Mouse (Mus musculus): Measurements from ENCODE around the gene Stxbp6.

The Stxbp6 gene

GRCm38 (mm10) chr12:44996274-44996673, 78.2 kb downstream of the Stxbp6 start:
- no peak for DNase-seq (ENCODE audit: low read depth)

- DNase-seq (ENCODE audit: low read depth), result no peak
Observed at GRCm38 (mm10) chr12:44993391-44993790, 81.1 kb downstream of the Stxbp6 start.

DNA sequence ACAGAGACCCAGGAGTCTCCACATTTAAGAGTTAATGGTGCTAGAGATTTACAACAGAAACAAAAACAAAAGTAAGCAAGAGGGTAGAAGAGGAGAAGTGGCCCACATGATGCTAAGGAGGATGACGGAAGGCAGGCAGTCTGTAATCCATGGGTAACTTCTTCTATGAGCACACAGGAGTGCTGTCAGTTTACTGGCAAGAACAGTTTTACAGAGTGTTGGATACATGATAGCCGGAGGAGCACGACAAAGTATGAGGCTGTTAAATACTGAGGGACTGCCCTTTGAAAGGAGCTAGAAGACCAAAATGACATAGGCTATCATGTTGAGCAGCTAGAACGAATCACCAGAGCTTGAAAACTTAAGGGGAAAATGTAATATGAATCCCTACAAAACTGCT, 81.7 kb downstream of the Stxbp6 start:
- no peak for DNase-seq (ENCODE audit: low read depth)

DNA sequence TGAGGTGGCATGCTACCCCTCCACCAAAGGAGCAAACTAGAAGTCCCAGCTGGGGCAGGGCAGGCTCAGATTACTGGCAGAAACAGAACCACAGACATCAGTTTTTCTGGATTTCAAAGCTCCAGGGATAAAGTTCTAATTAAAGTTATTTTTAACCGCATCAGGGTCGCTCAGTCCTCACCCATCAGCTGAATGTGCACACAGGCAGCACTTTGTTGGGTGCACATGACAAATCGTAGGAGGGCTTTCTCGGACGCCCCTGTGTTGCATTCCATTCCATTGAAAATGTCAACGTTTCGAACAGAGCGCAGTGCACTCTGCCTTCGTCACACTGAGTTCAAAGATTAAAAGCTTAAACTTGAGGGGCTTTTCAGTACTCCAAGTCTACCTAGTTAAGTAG, 84.1 kb downstream of the Stxbp6 start:
- DNase-seq (ENCODE audit: low read depth), result no peak

- no peak for DNase-seq (ENCODE audit: low read depth)
Observed at GRCm38 (mm10) chr12:44989011-44989410, 85.5 kb downstream of the Stxbp6 start.

GRCm38 (mm10) chr12:44987762-44988161, 86.7 kb downstream of the Stxbp6 start:
- no peak for DNase-seq (ENCODE audit: low read depth)

- DNase-seq (ENCODE audit: low read depth), result no peak
Observed at GRCm38 (mm10) chr12:44979316-44979848, 95.1 kb downstream of the Stxbp6 start.

DNA sequence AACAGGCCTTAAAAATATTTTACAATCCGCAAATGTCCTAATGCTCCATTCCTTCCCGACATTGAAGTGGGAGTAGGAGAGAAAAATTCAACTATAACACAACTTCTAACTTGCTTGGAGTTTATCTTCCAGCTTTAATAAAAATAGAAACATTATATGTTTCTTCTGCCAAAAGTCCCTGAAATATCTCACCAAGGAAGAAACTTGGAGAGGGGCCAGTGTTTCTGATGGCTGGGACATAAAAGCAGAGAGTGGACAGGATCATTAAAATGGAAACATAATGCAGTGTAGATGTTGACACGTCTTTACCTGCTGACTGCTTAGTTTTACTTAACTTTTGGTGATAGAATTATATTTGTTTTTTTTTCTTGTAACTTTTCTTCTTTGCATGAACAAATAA, 99.2 kb downstream of the Stxbp6 start:
- DNase-seq (ENCODE audit: low read depth), result no peak

GRCm38 (mm10) chr12:44971477-44971876, 103.0 kb downstream of the Stxbp6 start:
- no peak for DNase-seq (ENCODE audit: low read depth)

GRCm38 (mm10) chr12:44967448-44967847, 107.1 kb downstream of the Stxbp6 start:
- DNase-seq (ENCODE audit: low read depth), result no peak

GRCm38 (mm10) chr12:44957474-44957873, 117.0 kb downstream of the Stxbp6 start:
- DNase-seq (ENCODE audit: low read depth), result no peak

DNA sequence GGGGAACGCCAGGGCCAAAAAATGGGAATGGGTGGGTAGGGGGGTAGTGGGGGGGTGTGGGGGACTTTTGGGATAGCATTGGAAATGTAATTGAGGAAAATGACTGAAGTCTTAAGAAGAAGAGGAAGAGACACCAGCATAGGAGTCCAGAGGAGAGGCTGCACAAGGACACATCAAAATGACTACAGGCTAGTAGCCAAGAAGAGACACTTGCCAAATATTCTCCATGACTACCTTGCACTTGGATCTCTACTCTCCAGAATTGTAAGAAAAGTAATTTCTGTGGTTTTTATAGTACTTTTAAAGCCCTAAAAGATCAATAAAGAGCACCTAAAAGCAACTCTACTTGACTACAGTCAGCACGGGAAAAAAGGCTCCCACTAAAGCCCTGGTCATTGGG, 121.4 kb downstream of the Stxbp6 start:
- DNase-seq (ENCODE audit: low read depth), result peak; percentile 2

DNA sequence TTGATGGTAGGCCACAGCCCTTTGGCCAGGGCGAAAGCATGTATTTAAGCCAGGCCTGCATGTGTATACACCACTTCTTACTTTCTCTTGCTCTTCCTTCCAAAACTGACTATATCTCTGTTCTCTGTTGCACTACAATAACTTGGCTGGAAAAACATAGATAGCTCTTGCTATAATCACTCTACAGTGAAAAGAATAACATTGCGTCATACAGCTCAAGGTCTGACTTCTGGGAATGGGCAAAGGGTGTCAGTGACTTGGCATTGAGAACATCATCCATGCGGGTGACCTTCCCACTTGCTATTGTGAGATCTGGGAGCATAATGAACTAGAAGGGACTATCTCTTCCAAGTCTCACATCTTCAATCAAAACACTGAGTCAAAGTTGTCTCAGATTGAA, 122.4 kb downstream of the Stxbp6 start:
- DNase-seq (ENCODE audit: low read depth), result peak; percentile 3

DNA sequence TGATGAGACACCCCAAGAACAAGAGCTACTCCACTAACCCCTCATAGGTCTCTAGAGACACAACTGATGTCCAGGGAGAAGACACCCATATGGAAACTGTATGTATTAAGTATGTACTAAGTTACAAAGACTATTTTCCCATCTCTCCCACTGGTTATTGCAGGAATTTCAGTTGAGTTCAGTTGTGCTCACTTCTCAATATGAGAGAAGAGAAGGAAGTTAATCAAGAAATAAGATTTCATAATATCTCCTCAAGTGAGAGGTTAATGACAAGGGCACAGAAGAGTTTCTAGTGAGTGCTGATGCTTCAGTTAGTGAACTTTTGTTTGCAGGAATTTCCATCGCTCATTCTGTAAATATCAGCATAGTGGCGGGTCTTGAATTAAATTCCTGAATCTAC, 124.0 kb downstream of the Stxbp6 start:
- no peak for DNase-seq (ENCODE audit: low read depth)

DNA sequence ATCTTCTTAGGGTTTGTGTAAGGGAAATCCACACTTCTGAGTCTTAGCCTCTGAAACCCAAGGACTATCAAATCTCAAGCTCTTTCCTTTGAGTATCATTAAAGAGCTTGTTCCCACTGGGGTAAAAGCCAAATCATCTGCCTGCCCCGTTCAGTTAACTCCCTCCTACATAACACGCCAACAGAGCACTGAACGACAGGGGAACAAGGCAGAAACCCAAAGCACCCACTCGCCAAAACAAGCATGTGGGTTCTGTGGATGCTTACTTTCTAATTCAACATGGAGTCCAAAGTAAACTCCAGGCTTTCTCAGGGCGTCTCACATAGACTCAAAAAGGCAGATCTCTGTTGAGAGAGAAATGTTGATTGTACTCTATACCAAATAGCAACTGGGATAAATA, 126.7 kb downstream of the Stxbp6 start:
- peak; percentile 62 for DNase-seq (ENCODE audit: low read depth)

DNA sequence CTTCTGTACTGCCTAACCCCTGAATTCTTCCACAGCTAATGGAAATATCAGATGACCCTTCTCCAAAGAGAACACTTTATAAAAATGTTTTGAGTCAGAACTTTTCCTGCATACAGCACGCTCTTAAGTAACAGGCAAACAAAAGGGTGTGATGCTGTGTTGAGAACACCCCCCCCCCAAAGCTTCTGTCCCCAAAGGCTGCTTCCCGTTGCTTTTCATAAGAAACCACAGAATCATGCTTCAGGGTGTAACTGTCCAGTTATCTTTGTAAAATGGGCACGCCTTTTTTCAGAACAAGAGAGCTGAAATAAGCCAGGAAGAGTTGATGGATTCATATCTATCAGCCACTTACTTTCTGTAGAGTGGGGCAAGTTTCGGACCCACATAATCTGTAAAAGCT, 134.2 kb downstream of the Stxbp6 start:
- no peak for DNase-seq (ENCODE audit: low read depth)

DNA sequence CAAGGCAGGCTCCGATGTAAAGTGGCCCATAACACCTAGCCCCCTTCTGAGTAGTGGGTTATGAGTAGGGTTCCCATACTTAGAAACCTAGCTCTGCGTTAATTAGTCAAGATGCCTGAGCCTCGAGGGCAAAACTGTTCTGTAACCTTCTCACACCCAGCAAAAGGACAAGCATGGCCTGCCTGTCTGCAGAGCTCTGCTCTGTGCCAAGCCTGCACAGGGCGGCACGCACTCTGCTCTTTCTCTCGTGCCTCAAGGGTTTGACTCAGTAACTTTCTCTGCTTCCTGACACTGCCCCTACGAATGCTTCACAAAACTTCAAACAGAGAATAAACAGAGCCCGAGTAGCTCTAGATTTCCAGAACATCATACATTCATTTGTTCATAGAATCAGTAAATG, 135.4 kb downstream of the Stxbp6 start:
- no peak for DNase-seq (ENCODE audit: low read depth)

DNA sequence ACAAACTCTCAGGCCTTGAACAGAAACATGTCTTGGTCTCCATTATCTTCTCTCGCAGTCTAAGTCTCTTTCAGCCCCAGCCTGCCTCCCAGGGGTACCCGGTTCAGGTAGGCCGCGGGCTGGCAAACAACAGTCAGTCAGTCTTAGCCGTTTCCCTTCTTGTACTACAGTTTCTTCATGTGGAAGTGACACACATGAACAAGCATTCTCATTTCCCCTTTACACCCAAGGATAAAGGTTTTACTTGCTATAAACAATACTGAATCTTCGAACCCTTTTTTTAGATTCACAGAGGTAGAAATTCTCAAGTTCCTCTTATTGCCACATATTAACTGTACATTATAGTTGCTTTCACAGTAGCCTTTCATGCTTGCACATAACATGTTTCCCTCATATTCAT, 141.6 kb downstream of the Stxbp6 start:
- DNase-seq (ENCODE audit: low read depth), result no peak

- no peak for DNase-seq (ENCODE audit: low read depth)
Observed at GRCm38 (mm10) chr12:44931716-44932115, 142.8 kb downstream of the Stxbp6 start.

DNA sequence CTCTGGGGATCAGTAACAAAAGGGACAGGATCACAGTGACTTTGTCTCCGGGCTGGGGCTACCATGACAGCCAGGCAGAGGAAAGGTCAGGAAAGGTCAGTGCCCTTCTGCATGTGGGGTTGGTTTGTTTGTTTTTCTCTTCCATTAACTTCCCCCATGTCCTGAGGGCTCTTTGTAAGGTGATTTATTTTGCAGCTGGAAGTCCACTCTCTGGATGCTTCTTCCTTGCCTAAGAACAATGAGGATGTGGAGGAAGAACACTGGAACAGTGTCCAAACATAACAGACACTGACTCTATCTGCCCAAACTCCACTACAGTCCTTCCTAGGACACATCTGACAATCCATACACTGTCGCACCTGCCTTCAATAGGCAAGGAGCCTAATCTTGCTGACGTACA, 146.1 kb downstream of the Stxbp6 start:
- DNase-seq (ENCODE audit: low read depth), result no peak

GRCm38 (mm10) chr12:44925901-44926300, 148.6 kb downstream of the Stxbp6 start:
- no peak for DNase-seq (ENCODE audit: low read depth)

- no peak for DNase-seq (ENCODE audit: low read depth)
Observed at GRCm38 (mm10) chr12:44923273-44923672, 151.2 kb downstream of the Stxbp6 start.

- no peak for DNase-seq (ENCODE audit: low read depth)
Observed at GRCm38 (mm10) chr12:44922241-44922640, 152.3 kb downstream of the Stxbp6 start.

DNA sequence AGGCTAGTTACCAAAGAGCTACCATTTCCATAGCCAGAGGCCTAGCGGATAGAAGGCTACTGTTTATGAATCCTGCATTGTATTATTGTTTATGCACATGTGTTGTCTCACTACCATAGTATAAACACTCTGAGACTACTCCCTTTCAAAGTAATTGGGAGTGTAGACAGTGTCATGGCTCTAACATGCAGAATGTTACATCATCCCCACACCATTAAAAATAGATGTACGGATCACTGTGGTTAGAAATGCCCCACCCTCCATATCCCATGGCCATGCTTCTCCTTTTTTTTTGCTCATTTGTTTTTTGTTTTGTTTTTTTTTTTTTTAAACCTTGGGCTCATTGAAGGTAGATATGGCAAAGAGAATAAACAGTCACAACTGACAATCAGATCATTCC, 154.9 kb downstream of the Stxbp6 start:
- DNase-seq (ENCODE audit: low read depth), result no peak

DNA sequence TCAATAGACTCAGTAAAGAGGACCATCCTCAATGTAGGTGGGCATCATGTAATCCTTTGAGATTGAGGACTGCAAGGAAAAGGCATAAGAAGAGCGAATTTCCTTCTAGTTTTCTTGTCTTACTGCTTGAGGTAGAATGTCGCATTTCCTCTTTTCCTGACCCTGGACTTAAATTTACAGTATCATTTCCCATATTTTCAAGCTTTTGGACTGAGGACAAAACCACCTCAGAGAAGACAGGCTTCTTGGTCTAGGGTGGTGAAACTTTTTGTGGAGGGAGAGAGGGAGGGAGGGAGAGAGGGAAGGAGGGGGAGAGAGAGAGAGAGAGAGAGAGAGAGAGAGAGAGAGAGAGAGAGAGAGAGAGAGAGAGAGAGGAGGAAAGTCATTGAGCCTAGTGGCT, 155.6 kb downstream of the Stxbp6 start:
- DNase-seq (ENCODE audit: low read depth), result no peak
